Mouse (Mus musculus) adrenal gland, postnatal 10 days (tissue): ENCODE data around the gene Tmem243. TPM values are rescaled to one million over a fixed set of nuclear protein-coding genes. Genes with fewer than 3 reads are reported as not detected.
"Not testable (repeated sequence)": the region's sequence is repeated elsewhere in the genome, so short reads cannot be mapped to it uniquely, and the experiment has no call there.

Experiments
- DNase-seq: peaks from one replicate; pipeline ENCODE4 v3.0.0; 2021; ENCODE audit warnings: mixed read lengths
- total RNA-seq, 2 experiments: library from RNA; stranded (reverse); gene quantifications; 2 replicates each; pipeline ENCODE4 v1.2.3; 2021

Tmem243 gene
- total RNA-seq, 2 experiments from 2014 or later = 26.2 to 26.8 TPM

DNA sequence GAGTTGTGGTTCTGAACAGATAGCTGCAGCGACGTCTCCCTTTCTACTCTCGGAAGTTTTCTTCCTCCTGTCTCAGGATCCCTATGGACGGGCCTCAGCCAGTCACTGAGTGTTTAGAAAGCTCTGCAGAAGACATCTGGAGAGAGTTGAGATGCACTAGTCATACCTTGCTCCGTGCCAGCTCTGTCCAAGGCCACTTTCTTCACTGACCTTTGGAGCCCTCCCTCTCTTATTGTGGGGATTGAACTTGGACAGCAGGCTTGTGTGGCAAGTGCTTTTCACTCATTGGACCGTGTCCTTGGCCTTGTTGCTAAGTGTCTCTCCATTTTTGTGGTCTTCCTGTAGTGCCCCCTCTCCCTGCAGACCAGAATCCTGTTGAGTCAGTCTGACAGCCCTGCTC lies 6.3 kb downstream of the Tmem243 start:
- DNase-seq = peak; percentile 56

DNA sequence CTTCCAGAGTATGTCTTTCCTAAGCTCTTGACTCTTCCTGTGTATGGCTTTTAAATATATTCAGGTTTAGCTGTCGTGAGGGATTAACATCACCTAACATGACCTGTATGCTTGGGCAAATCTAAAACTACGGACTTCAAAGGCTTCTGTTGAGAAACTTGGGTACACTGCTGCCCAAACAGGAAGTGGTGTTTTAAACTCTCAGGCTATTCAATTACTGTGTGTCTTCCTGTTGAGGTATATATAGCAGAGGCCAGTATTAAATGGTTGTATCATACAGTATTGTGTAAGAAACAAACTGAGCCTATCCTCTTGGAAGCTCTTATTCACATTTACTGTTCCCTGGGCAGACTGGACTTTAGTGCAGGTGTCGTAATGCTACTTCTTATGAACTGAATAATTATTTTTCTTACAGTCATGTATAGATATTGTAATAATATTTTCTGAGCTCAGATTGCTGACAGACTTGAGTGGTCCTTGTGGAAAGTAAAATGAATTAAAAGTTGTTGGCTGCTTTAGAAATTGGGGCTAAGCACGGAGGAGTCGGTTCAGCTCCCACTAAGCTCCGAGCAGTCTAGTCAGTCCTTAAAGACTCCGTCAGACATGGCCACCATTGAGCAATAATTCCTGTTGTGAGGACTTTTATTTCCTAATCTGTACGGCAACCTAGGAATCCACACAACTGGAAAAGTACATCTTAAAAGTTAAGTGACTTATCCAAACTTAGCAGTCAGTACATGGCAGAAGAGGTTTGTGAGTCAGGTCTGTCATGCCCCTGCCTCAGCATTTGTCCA lies 7.0 kb downstream of the Tmem243 start:
- no peak for DNase-seq

DNA sequence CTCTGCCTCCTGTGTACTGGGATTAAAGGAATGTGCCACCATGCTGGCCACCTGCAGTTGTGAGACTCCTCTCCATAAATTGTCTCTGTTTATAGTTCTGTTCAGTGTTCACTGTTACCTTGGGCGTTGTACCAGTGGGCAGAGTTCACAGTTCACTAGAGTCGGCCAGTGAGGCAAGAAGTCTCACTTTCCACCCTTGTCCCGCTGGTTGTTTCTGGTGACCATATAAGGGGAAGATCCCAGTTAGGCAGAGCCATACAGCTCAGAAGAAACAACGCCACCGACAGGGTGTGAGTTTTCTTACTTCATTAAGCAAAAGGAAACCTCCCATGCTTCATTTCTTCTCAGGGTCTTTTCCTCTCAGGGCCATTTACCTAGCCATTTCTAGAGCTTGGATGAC lies 8.0 kb downstream of the Tmem243 start:
- no peak for DNase-seq

DNA sequence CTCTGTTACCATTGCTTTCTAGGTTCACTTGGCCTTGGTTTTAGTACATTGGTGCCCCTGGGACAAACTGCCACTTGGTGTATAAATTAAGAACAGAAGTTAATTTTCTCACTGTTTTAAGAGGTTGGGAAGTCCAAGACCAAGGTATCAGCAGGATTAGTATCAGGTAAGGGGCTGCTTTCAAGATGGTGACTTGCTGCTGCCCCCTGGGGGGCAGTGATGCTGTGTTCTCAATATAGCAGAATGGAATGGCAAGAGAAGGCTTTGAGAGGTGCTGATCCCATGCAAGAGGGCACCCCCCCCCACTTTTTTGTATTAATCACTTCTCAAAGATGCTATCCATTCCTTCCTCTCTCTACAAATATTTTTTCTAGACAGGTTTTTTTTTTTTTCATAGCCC lies 9.1 kb downstream of the Tmem243 start:
- no peak for DNase-seq

DNA sequence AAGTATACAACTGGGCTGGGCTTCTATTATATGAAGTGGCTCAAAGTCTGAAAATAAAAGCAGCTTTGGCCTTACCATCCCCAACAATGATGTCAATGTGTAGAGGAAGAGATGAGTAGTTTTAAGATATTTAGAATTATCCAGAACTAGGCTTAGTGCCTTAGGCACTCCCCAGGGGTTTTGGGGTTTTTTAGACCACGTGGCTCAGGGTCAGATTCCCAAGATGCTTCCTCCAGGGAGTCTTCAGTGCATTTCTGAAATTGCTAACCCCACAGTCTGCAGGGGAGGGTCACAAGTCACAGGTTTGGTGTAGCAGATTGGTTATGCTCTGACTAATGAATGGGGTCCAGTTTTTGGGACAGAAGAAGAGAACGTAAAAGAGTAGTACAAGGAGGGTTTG lies 10.8 kb downstream of the Tmem243 start:
- DNase-seq = no peak

DNA sequence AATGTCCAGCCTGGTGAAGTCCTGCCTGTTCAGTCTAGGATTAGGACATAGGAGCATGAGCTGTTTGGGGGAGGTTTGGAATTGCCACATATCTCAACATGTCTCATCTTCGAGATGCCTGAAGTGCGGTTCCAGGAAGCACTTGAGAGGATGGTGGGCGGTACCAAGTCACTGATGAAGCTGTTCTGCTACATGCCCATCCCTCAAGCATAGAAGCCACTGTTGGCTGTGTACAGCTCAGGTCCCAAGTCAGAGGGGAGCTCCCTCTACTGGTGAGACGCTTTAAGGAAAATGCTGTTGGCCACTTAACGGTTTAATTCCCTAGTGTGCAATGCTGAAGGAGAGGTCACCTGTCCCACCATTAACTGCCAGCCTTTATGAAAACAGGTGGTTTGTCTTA lies 11.3 kb downstream of the Tmem243 start:
- peak; percentile 66 for DNase-seq

DNA sequence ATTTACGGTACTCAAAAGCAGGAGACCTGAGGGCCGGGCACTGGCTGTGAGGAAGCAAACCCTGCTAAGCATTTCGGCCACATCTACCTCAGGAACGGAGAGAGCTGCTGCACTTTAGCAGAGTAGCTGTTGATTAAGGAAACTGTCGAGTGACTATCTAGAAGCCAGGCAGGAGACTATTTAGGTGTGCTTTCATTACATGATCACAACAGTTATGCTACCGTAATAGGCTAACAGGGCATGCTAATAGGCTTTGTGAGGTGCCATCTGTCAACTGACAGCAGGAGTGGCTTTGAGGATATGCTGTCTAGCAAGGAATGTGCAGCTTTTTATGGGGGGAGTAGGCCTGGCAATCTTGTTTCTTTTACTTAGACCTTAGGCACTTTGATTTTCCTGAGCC lies 13.7 kb downstream of the Tmem243 start:
- no peak for DNase-seq

DNA sequence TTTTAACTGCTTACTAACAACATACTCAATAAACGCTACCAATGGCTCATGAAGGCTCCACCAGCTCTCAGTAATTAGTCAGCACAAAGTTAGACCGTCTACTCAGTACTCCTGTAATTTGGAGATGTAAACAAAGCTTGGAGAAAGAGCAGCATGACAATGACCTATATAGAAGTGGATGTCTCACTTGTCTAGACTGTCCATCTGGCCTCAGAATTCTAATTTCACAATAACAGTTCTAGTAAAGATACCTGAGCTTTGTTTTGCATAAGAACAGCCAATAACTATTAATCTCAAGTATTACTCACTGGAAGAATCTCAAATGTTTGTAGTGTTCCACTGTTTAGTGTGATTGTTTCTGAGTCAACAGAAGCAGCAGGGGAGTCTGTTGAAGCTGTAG lies 23.7 kb downstream of the Tmem243 start:
- no peak for DNase-seq

DNA sequence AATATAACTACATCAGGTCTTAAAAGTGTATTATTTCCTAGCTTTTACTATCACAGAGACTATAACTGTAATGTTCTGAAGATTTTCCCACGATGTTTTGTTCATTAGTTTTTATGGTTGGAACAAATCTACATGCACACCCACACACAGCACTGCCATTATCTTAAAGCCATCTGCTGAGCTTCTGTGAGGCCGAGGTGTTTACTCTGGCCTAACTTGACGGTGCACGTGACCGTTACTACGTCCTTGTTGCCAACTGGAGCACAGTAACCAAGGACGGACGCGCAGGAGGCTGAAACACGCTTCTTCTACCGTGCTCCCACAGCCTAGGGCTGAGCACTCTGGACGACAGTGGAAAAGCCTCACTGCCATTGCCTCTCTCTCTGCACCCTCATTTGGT lies 28.1 kb downstream of the Tmem243 start:
- DNase-seq = no peak

DNA sequence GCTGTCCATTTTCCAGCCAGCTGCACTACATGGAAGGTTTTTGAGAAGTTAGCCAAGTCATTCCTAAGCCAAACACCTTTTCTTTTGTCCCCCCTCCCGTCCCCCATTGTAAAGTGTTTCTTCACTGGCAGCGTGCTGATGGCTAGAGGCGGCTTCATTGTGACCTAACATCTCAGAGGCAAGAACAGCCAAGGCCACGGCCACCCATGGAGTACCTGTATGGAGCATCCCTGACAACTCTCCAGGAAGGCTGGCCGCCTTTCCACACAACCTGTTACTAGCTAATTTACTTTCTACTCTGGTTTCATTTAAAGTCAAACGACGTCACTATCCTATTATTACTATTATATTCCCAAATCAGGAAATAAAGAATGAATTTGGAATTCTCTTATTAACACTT lies 31.3 kb downstream of the Tmem243 start:
- DNase-seq = no peak

DNA sequence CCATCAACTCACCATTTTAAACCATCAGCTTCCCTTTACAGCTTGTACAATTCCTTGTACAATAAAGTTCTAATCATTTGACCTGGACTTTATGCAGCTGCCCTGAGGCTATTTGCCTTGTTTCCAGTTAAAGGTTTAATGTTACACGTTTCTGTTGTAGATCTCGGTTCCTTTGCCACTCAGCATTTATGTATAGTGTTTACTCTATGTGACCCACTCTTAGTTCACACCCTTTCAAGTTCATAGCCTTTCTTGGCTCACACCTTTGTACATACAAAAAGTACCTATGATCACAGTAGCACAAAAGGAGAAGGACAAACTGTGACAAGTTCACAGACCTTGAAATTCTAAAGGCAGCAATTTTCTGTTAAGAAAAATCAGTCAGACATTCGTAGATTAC lies 35.1 kb downstream of the Tmem243 start:
- DNase-seq = no peak

DNA sequence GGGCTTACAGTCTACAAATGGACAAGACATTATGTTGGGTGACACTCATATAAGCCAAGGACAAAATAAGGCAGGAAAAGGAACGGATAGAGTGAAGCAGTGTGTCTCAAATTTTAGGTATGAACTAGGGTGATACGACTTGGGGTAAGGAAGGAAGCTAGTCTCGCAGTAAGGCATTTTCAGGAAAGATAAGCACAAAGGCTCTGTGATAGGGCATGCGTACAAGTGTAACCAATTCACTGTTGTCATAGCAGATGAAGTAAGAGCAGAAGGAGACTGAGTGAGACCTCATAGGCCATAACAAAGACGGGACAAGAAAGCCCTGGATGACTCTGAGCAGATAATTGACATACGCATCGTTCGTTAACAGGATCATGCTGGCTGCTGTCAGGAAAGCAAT lies 40.3 kb downstream of the Tmem243 start:
- no peak for DNase-seq

DNA sequence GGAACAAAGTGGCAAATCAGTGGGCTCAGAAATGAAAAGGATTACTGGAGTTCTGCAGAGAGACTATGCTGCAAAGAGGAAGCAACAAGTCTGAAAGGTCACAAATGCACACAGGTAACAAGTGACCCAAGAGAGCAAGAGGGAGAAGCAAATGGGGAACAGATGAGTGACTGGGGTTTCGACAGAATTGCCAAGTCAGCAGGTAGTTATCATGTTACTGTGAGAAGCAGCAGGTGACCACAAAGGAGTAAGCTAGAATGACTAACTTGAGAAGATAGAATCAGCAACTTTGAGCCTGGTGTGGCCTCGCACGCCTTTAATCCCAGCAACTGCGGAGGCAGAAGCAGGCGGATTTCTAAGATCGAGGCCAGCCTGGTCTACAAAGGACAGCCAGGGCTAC lies 41.9 kb downstream of the Tmem243 start:
- no peak for DNase-seq

DNA sequence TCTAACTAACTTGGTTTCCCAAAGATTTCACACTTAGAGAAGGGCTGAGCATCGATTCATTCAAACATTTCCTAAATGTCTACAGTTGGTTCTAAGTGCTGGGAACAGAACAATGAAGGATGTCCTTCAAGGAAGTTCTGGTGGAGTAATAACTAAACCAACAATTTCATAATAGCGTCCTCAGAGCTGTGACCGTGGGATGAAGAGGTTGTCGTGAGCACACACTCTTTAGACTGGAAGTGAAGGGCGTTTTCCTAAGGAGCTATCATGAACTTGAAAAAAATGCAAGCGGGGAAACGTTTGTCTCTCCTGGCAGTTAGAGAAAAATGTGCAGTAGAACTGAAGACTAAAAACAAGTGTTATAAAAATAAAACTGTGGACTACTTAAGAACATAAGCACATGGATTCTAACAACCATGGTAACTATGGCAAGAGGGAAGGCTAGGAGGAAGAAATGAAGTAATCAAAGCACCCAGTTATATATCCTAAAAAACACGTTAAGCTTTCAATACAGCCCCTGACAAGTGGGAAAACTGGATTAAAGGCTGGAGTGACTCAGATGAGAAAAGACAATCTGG lies 48.9 kb downstream of the Tmem243 start:
- DNase-seq = no peak

DNA sequence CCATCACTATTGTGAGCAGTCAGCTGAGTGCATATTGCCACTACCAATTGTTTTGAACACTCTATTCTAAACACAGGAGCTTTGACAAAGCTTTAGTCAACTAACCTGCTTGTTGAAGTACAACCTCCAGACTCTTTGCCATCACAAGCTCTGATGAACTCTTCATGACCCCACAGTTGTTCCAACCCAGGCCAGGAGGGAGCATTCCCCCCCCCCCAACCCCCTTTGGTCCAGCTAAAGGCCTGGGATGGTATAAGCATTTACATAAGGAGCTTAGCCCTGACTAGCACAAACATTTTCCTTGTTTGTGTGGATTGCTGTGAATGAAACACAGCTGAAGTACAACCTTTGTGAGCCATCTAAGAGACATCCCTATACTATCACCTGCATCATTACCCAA lies 56.3 kb downstream of the Tmem243 start:
- DNase-seq = no peak

DNA sequence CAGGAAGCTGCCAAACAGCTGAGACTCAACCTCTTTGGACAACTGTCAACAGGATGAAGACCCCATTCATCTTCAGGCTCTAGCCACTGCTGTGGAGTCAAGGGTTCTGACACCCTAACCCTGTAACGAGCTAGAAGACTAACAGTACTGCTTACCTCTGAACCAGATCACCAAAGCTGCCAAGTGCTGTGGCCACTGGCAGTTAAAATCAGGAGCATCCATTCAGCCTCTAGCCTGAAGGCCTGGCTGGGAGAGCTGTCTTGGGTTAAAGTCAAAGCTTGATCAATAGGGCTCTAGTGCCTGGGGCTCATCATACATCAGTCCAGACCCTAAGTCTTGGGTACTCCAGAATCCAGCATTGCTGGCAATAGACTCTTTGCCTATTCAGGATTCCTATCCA lies 56.9 kb downstream of the Tmem243 start:
- no peak for DNase-seq

DNA sequence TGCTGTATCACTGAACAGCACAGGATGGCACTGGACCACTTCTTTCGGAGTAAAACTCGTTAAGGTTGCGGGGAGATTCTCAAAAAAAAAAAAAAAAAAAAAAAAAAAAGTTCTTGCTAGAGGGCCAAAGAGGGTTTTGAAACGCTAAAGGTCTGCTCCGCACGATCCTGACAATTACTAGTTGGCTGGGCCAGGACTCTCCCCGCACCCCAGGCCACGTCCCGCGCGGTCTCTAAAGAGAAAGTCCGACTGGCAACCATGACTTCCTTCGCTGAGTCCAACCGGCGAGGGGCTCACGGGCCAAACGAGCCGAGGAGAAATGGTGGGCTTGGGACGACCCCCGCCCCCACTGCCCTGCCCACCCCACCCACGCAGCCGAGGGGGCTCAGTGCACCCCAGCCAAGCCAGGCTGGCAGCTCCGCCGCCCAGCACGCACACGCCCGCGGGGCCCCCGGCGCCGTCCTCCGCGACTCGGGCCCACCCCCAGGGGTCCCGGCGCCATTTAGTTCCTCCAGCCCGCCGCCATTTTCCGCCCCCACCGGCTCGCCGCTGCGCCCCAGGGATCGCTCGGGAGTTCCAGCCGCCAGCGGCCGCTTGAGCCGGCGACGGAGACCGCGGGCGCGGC lies 60.5 kb downstream of the Tmem243 start:
- peak; percentile 65 for DNase-seq

DNA sequence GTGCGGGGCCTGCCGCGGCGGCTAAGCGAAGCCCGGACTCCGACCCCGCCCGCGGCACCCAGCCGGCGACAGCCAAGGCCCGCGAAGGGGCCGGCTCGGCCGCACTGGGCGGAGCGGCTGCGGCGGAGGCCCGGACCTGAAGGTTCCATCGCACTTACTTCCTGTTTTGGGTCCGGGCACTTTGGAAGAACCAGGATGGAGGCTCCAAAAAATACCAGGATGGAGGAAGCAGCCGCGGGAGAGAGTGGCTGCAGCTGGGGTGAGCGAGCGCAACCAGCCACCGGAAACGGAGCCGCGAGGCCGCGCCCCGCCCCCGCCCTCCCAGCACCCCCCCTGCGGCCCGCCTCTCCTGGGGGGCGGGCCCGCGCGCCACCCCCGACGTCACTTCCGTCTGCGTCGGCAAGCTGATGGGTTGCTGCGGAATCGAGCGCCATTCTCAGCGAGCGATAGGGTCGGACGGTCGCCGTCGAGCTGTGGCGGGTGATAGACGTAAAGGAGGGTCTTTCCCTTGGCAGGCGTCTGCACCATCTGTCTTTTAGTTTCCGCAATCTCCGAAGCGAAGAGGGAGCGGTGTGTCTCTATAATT lies 61.1 kb downstream of the Tmem243 start, which contains the start of gene Dmtf1:
TSS of gene Dmtf1 (minus strand) at position 321 of the 586 bp plus-strand sequence.
- DNase-seq = peak; percentile 92

DNA sequence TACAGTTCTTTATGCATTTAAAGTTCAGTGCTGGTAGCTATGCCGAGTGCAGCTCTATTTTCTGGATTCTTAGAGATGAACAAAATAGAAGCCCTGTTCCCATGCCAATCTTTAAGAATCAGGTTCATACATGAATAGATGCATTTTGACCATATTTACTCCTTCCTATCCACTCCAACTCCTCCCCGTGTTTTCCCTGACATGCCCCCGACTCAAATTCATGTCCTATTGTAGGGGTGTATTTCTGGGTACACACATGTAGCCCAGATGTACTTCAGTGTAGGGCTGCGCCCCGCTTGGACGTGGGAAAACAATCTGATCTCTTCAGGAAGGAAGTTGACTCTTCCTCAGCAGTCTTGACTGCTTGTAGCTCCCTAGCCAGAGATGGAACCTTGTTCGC lies 61.6 kb downstream of the Tmem243 start:
- DNase-seq = peak; percentile 14

DNA sequence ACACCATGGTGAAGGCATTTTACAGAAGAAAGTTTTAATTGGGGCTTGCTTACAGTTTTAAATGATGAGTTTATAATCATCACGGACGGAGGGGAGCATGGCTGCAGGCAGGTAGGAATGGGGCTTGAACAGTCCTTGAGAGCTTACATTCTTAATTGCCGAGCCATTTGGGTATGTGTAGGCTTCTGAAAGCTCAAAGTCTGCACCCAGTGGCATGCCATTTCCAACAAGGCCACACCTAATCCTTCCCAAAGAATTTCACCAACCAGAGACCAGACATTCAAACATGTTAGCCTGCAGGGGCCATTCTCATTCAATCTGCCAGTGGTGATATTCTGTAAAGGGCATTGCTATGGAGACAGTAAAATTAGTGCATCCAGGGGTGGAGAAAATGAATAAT lies 62.9 kb downstream of the Tmem243 start:
- DNase-seq = no peak

DNA sequence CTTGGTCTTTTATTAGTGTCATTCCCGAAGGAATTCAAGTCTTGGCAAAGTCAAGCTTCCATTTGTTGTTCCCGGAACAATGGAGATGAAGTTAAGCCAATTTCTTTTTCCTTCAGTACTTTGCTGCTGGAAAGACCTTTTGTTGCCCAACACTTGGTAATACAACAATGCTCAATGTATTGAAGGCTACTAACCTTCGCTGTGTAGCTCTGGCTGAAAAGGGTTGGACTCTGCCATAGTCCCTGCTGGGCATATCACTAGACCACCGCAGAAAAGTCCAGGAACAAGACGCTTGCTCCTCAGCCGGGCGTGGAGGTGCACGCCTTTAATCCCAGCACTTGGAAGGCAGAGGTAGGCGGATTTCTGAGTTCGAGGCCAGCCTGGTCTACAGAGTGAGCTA lies 64.7 kb downstream of the Tmem243 start:
- not testable (repeated sequence) for DNase-seq

DNA sequence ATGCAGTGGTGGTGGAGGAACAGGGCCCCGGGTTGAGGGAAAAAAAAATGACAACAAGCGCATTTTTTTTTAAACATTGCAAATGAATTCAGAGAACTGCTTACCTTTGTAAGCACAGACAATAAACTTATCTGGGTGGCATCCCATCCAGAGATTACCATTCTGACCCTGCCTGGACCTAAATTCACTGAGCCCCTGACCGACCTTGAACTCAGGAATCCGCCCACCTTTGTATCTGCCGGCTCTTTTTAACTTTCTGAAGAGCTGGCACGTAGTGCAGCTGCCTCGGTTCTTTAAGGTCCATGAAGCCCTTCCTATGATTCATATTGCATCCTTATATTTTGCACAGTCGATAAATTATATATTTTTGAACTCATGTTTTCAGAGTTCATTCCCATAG lies 65.9 kb downstream of the Tmem243 start:
- DNase-seq = no peak

DNA sequence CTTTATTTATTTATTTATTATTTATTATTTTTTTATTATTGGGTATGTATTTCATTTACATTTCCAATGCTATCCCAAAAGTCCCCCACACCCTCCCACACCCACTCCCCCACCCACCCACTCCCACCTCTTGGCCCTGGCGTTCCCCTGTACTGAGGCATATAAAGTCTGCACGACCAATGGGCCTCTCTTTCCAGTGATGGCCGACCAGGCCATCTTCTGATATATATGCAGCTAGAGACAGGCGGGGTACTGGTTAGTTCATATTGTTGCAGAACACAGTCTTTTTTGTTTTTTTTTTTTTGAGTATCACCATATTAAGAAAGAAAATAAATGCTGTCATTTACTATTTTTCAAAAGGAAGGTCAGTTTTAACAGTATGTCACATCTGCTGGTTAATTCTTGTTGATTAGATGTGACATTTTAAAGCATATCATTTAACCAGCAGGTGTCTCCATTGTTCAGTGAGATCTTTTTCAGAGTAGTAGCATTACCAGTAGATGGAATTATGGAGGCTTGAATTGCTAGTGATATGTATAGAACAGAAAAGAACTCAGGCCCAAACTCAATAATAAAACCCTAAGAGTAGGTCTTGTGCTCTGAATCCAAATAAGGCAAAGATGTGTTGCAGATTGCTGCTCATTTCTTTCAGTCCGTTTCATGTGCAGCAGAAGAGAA lies 69.0 kb downstream of the Tmem243 start:
- not testable (repeated sequence) for DNase-seq
